Mouse (Mus musculus): ENCODE results near the gene Mapk11. TPM values are rescaled to one million over a fixed set of nuclear protein-coding genes. Genes with fewer than 3 reads are reported as not detected.

Mapk11 gene
- polyA plus RNA-seq, 3 experiments from 2014 or later, result 8.2 to 23.6 (median 21.4) TPM

GRCm38 (mm10) chr15:89173024-89173905 is 23.8 kb upstream of the Mapk11 start:
- peak; percentile 49 for ATAC-seq

- ATAC-seq, result peak; percentile 16
These were observed 23.0 kb upstream of the Mapk11 start for GRCm38 (mm10) chr15:89172276-89172935.

GRCm38 (mm10) chr15:89171526-89172051 is 22.2 kb upstream of the Mapk11 start:
- no peak for ATAC-seq

GRCm38 (mm10) chr15:89170102-89170501 is 20.7 kb upstream of the Mapk11 start:
- ATAC-seq, result no peak

- ATAC-seq, result no peak
These were observed 20.0 kb upstream of the Mapk11 start for GRCm38 (mm10) chr15:89169431-89169830.

- ATAC-seq, result no peak
These were observed 19.5 kb upstream of the Mapk11 start for GRCm38 (mm10) chr15:89168922-89169321.

- ATAC-seq, result no peak
These were observed 16.1 kb upstream of the Mapk11 start for GRCm38 (mm10) chr15:89165478-89165877.

GRCm38 (mm10) chr15:89161397-89161796 is 12.0 kb upstream of the Mapk11 start:
- ATAC-seq, result no peak

GRCm38 (mm10) chr15:89158516-89158915 is 9.1 kb upstream of the Mapk11 start:
- ATAC-seq, result no peak

- peak; percentile 68 for ATAC-seq
These were observed 8.5 kb upstream of the Mapk11 start for GRCm38 (mm10) chr15:89157954-89158353.

GRCm38 (mm10) chr15:89152312-89152711 is 2.9 kb upstream of the Mapk11 start:
- no peak for ATAC-seq

GRCm38 (mm10) chr15:89150041-89150390 is 588 bp upstream of the Mapk11 start:
- peak; percentile 20 for ATAC-seq

GRCm38 (mm10) chr15:89148496-89149270 is 745 bp downstream of the Mapk11 start:
- ATAC-seq, result no peak

- ATAC-seq, result no peak
These were observed 1.5 kb downstream of the Mapk11 start for GRCm38 (mm10) chr15:89147895-89148294.

GRCm38 (mm10) chr15:89147456-89147855 is 2.0 kb downstream of the Mapk11 start:
- no peak for ATAC-seq

GRCm38 (mm10) chr15:89147024-89147423 is 2.4 kb downstream of the Mapk11 start:
- ATAC-seq, result peak; percentile 66

- peak; percentile 32 for ATAC-seq
These were observed 2.9 kb downstream of the Mapk11 start for GRCm38 (mm10) chr15:89146537-89146936.

- no peak for ATAC-seq
These were observed 3.5 kb downstream of the Mapk11 start for GRCm38 (mm10) chr15:89145813-89146350.

- ATAC-seq, result no peak
These were observed 4.5 kb downstream of the Mapk11 start for GRCm38 (mm10) chr15:89144965-89145364.

GRCm38 (mm10) chr15:89143134-89143533 is 6.3 kb downstream of the Mapk11 start:
- ATAC-seq, result no peak

- no peak for ATAC-seq
These were observed 7.5 kb downstream of the Mapk11 start for GRCm38 (mm10) chr15:89141905-89142304.

GRCm38 (mm10) chr15:89141443-89141842 is 8.0 kb downstream of the Mapk11 start:
- ATAC-seq, result no peak

Data from inflammation-experienced regulatory T-cells, adult 6 months (primary cell).